Mouse (Mus musculus): ENCODE measurements around the gene F7. TPM values are rescaled to one million over a fixed set of nuclear protein-coding genes. Genes with fewer than 3 reads are reported as not detected.

Gene F7
- polyA plus RNA-seq, 1 experiment from 2014 or later = 6.5 TPM

DNA sequence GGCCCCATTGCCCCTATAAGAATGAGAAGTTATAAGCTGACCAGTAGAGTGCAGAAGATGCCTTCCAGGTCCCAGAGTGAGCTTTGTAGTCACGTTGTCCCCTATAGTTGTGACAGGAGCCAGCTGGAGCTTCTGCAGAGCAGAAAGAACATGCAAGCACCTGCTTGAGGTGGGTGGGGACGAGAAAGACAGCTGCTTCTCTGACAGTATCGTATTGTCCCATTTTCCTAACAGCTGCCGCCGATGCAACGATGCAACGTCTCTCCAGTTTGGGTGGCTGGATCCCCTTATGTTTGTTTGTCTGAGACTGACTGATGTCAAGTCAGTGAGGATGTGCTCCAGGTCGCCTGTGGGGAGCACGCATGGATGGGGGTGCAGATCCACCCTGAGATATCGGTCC, 34.4 kb upstream of the F7 start:
- H3K36me3 ChIP-seq = no peaks in the 10 kb centered on the region
- no peak overlapping the region for H3K4me2 ChIP-seq
- H3K9ac ChIP-seq = no peak overlapping the region
- no peak overlapping the region for H3K27ac ChIP-seq
- H3K27me3 ChIP-seq = no peaks in the 10 kb centered on the region
- H3K4me1 ChIP-seq (replicated peaks) = no peaks in the 10 kb centered on the region
- DNase-seq (no peak), ATAC-seq (ENCODE audit: low read depth) (no peak)
- 60% methylated on average over 10 of the region's 10 CpGs for WGBS (ENCODE audit: insufficient replicate concordance)
- no peak overlapping the region for H3K4me3 ChIP-seq (replicated peaks)
- no peaks in the 10 kb centered on the region for H3K9me3 ChIP-seq (replicated peaks)

- no peak for ATAC-seq (ENCODE audit: low read depth)
Observed at GRCm38 (mm10) chr8:12994468-12994867, 31.4 kb upstream of the F7 start.

GRCm38 (mm10) chr8:12995481-12995880, 30.4 kb upstream of the F7 start:
- no peak overlapping the region for H3K4me2 ChIP-seq
- no peaks in the 10 kb centered on the region for H3K36me3 ChIP-seq
- no peaks in the 10 kb centered on the region for H3K27me3 ChIP-seq
- no peak overlapping the region for H3K9ac ChIP-seq
- H3K9me3 ChIP-seq (replicated peaks) = no peaks in the 10 kb centered on the region
- no peaks in the 10 kb centered on the region for H3K4me1 ChIP-seq (replicated peaks)
- DNase-seq (no peak), ATAC-seq (ENCODE audit: low read depth) (no peak)
- H3K27ac ChIP-seq = no peak overlapping the region
- 68% methylated on average over 5 of the region's 5 CpGs for WGBS (ENCODE audit: insufficient replicate concordance)
- H3K4me3 ChIP-seq (replicated peaks) = no peak overlapping the region

More at GRCm38 (mm10) chr8:12994468-12994867, 31.4 kb upstream of the F7 start:
- Histone ChIP-seq H3K27ac (no peak overlapping the region), H3K4me1 (replicated peaks) (no peaks in the 10 kb centered on the region), H3K27me3 (no peaks in the 10 kb centered on the region), H3K4me2 (no peak overlapping the region), H3K4me3 (replicated peaks) (no peak overlapping the region), H3K36me3 (no peaks in the 10 kb centered on the region), H3K9me3 (replicated peaks) (no peaks in the 10 kb centered on the region), H3K9ac (no peak overlapping the region)
- WGBS (ENCODE audit: insufficient replicate concordance) = 54% methylated on average over 5 of the region's 5 CpGs
- DNase-seq = no peak

- ATAC-seq (ENCODE audit: low read depth) (no peak), DNase-seq (no peak)
- no peak overlapping the region for H3K27ac ChIP-seq
- H3K4me2 ChIP-seq = no peak overlapping the region
- H3K36me3 ChIP-seq = no peaks in the 10 kb centered on the region
- 63% methylated on average over 8 of the region's 8 CpGs for WGBS (ENCODE audit: insufficient replicate concordance)
- no peaks in the 10 kb centered on the region for H3K4me1 ChIP-seq (replicated peaks)
- no peaks in the 10 kb centered on the region for H3K27me3 ChIP-seq
- no peak overlapping the region for H3K4me3 ChIP-seq (replicated peaks)
- H3K9ac ChIP-seq = no peak overlapping the region
- no peaks in the 10 kb centered on the region for H3K9me3 ChIP-seq (replicated peaks)
Observed at GRCm38 (mm10) chr8:12996831-12997275, 29.0 kb upstream of the F7 start.

DNA sequence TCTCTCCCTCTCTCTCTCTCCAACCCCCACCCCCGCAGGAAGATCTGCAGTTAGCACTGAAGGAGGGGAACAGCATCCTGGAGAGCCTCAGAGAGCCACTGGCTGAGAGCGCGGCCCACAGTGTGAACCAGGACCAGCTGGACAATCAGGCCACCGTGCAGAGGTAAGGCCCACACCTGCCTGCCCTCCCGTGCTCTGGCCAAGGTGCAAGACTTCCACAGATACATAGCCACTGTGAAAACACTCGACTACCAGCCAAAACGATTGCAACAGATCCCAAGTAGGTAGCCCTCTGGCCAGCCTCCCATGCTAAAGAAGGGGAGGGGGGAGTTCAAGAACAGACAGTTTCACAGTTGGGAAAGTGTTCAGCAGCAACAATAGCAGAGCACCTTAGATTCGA, 27.5 kb upstream of the F7 start:
- WGBS (ENCODE audit: insufficient replicate concordance) = 57% methylated on average over 8 of the region's 8 CpGs
- no peak overlapping the region for H3K27ac ChIP-seq

GRCm38 (mm10) chr8:12999793-13000192, 26.0 kb upstream of the F7 start:
- Histone ChIP-seq H3K4me3 (replicated peaks) (no peak overlapping the region), H3K4me2 (no peak overlapping the region), H3K9me3 (replicated peaks) (no peaks in the 10 kb centered on the region), H3K36me3 (no peaks in the 10 kb centered on the region), H3K27ac (no peak overlapping the region), H3K4me1 (replicated peaks) (no peaks in the 10 kb centered on the region; the same call in 1 of the 2 replicates), H3K27me3 (no peaks in the 10 kb centered on the region), H3K9ac (no peak overlapping the region)
- no peak for ATAC-seq (ENCODE audit: low read depth)
- no peak for DNase-seq
- 45% methylated on average over 9 of the region's 9 CpGs for WGBS (ENCODE audit: insufficient replicate concordance)

More for the DNA sequence above, 27.5 kb upstream of the F7 start:
- no peak overlapping the region for H3K4me2 ChIP-seq
- H3K27me3 ChIP-seq = no peaks in the 10 kb centered on the region
- ATAC-seq (ENCODE audit: low read depth) = no peak
- no peaks in the 10 kb centered on the region for H3K36me3 ChIP-seq
- no peak overlapping the region for H3K4me3 ChIP-seq (replicated peaks)
- no peaks in the 10 kb centered on the region for H3K9me3 ChIP-seq (replicated peaks)
- no peak overlapping the region for H3K9ac ChIP-seq
- no peaks in the 10 kb centered on the region for H3K4me1 ChIP-seq (replicated peaks)
- DNase-seq = no peak

GRCm38 (mm10) chr8:13007458-13007857, 18.4 kb upstream of the F7 start:
- H3K9ac ChIP-seq = no peak overlapping the region
- H3K4me1 ChIP-seq (replicated peaks) = no peaks in the 10 kb centered on the region; the same call in 1 of the 2 replicates
- 57% methylated on average over 4 of the region's 4 CpGs for WGBS (ENCODE audit: insufficient replicate concordance)
- H3K36me3 ChIP-seq = no peaks in the 10 kb centered on the region
- no peak overlapping the region for H3K4me3 ChIP-seq (replicated peaks)
- no peak overlapping the region for H3K4me2 ChIP-seq
- ATAC-seq (ENCODE audit: low read depth) (no peak), DNase-seq (no peak)
- no peak overlapping the region for H3K27ac ChIP-seq
- H3K27me3 ChIP-seq = no peaks in the 10 kb centered on the region
- H3K9me3 ChIP-seq (replicated peaks) = no peaks in the 10 kb centered on the region

DNA sequence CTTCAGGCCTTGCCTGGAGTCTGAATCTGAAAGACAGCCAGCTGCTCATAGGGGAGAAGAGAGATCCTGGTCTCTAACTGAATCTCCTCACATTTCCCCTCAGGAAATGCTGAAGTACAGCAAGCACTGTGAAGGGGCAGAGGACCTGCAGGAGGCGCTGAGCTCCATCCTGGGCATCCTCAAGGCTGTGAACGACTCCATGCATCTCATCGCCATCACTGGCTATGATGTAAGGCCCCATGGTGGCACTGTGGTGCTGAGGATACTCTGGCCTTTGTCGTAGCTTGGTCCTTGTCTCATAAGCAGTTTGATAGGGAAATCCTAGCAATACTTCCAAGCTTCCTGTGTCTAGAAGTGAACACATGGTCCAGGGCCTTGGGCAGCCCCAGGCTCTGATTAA, 15.5 kb upstream of the F7 start:
- no peak overlapping the region for H3K4me2 ChIP-seq
- no peak overlapping the region for H3K9ac ChIP-seq
- no peak for ATAC-seq (ENCODE audit: low read depth)
- no peak for DNase-seq
- H3K4me3 ChIP-seq (replicated peaks) = no peak overlapping the region
- H3K27ac ChIP-seq = no peak overlapping the region
- H3K9me3 ChIP-seq (replicated peaks) = no peaks in the 10 kb centered on the region
- no peaks in the 10 kb centered on the region for H3K27me3 ChIP-seq
- WGBS (ENCODE audit: insufficient replicate concordance) = 38% methylated on average over 4 of the region's 4 CpGs
- no peaks in the 10 kb centered on the region for H3K4me1 ChIP-seq (replicated peaks)
- H3K36me3 ChIP-seq = no peaks in the 10 kb centered on the region

DNA sequence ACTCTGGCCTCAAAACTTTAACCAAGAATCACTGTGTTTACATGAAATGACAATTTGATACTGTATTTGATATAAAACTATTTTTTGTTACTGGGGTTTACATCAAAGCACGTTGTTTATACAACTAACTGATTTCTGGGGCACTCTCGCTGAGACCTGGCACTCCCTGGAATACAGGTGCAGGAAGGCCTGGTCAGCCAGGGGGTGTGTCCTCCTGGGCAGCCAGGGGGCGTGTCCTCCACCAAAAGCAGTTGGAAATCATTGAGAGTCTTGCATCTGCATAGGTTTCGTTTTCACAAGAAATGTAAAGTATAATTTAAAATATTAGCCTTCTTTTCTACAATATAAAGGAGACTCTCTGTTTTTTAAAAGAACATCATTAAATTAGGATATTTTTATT, 6.3 kb upstream of the F7 start:
- Histone ChIP-seq H3K4me3 (replicated peaks) (no peak overlapping the region), H3K4me1 (replicated peaks) (no peaks in the 10 kb centered on the region), H3K36me3 (no peaks in the 10 kb centered on the region), H3K27ac (no peak overlapping the region), H3K27me3 (no peaks in the 10 kb centered on the region), H3K9me3 (replicated peaks) (no peaks in the 10 kb centered on the region), H3K4me2 (no peak overlapping the region), H3K9ac (no peak overlapping the region)
- ATAC-seq (ENCODE audit: low read depth) (no peak), DNase-seq (no peak)
- 43% methylated on average over 4 of the region's 4 CpGs for WGBS (ENCODE audit: insufficient replicate concordance)

GRCm38 (mm10) chr8:13021830-13022229, 4.0 kb upstream of the F7 start:
- ATAC-seq (ENCODE audit: low read depth) (no peak), DNase-seq (no peak)
- H3K4me2 ChIP-seq = no peak overlapping the region

GRCm38 (mm10) chr8:13027615-13028014, 1.8 kb downstream of the F7 start:
- whole genome bisulfite sequencing (ENCODE audit: insufficient replicate concordance) = 66% methylated on average over 5 of the region's 5 CpGs

More at GRCm38 (mm10) chr8:13021830-13022229, 4.0 kb upstream of the F7 start:
- H3K27ac ChIP-seq = no peak overlapping the region
- H3K4me3 ChIP-seq (replicated peaks) = no peak overlapping the region
- no peaks in the 10 kb centered on the region for H3K36me3 ChIP-seq
- WGBS (ENCODE audit: insufficient replicate concordance) = 82% methylated on average over 8 of the region's 8 CpGs
- 0 out of 2 replicates have a peak, but pooled peaks cover 5% of the 10 kb centered on the region for H3K4me1 ChIP-seq (replicated peaks)
- H3K9me3 ChIP-seq (replicated peaks) = no peaks in the 10 kb centered on the region
- no peak overlapping the region for H3K9ac ChIP-seq
- H3K27me3 ChIP-seq = no peaks in the 10 kb centered on the region

DNA sequence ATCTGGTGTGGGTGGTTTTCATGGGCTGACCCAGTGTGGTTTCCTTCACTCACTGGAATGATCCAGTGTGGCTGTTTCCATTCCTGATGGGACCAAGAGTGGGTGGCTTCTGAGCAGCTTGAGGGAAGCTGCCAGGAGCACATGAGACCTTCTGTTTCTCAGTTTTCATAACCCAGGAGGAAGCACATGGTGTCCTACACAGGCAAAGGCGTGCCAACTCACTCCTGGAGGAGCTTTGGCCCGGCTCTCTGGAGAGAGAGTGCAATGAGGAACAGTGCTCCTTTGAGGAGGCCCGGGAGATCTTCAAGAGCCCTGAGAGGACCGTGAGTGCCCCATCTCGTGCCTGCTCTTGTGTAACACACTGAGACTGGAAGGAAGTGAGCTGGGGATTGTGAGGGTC, 2.6 kb downstream of the F7 start:
- Histone ChIP-seq H3K27me3 (no peaks in the 10 kb centered on the region), H3K9ac (no peak overlapping the region), H3K4me2 (no peak overlapping the region), H3K36me3 (no peaks in the 10 kb centered on the region), H3K27ac (no peak overlapping the region), H3K4me1 (replicated peaks) (0 out of 2 replicates have a peak, but pooled peaks cover 5% of the 10 kb centered on the region), H3K4me3 (replicated peaks) (no peak overlapping the region), H3K9me3 (replicated peaks) (no peaks in the 10 kb centered on the region)
- DNase-seq (no peak), ATAC-seq (ENCODE audit: low read depth) (no peak)
- 40% methylated on average over 5 of the region's 5 CpGs for WGBS (ENCODE audit: insufficient replicate concordance)

More at GRCm38 (mm10) chr8:13027615-13028014, 1.8 kb downstream of the F7 start:
- Histone ChIP-seq H3K36me3 (no peaks in the 10 kb centered on the region), H3K9me3 (replicated peaks) (no peaks in the 10 kb centered on the region), H3K27me3 (no peaks in the 10 kb centered on the region), H3K4me3 (replicated peaks) (no peak overlapping the region), H3K9ac (no peak overlapping the region), H3K27ac (no peak overlapping the region), H3K4me2 (no peak overlapping the region), H3K4me1 (replicated peaks) (0 out of 2 replicates have a peak, but pooled peaks cover 5% of the 10 kb centered on the region)
- ATAC-seq (ENCODE audit: low read depth) = no peak
- DNase-seq = no peak
